Mouse (Mus musculus): ENCODE results near the gene H2-DMa.

- no peak for TF ChIP-seq GATA1 (IDR thresholded peaks at IDR 0.05; ENCODE audit: borderline replicate concordance, low read length)
- no peak for TF ChIP-seq FLI1 (IDR thresholded peaks at IDR 0.05; ENCODE audit: low read length)
These were observed 9.1 kb downstream of the H2-DMa start for GRCm38 (mm10) chr17:34128264-34128937.

All from megakaryocyte, embryonic 14.5 days (primary cell).